Mouse (Mus musculus) hindbrain, embryonic 13.5 days (tissue): ENCODE measurements around the gene Foxe1. TPM values are rescaled to one million over a fixed set of nuclear protein-coding genes. Genes with fewer than 3 reads are reported as not detected.

Experiments
- ATAC-seq: fragments of 200-750 bp; cut with Nextera tagmentation; 2 replicates; pipeline ENCODE4 v1.8.0; 2017; ENCODE audit warnings: moderate TSS enrichment; ENCODE audit not compliant: low FRiP score
- H3K27ac ChIP-seq: fragments of 300-500 bp; sonication (generic); 2 replicates; pipeline ENCODE4 v1.5.1; 2015; ENCODE audit warnings: inconsistent platforms, mild to moderate bottlenecking, moderate library complexity
- H3K27me3 ChIP-seq: fragments of 300-500 bp; sonication (generic); 2 replicates; pipeline ENCODE4 v1.6.1; 2015; ENCODE audit warnings: mild to moderate bottlenecking, inconsistent platforms
- H3K36me3 ChIP-seq: fragments of 300-500 bp; sonication (generic); 2 replicates; pipeline ENCODE4 v1.6.1; 2015; ENCODE audit warnings: mild to moderate bottlenecking, inconsistent platforms
- H3K4me1 ChIP-seq: fragments of 300-500 bp; sonication (generic); replicated peaks from 2 replicates; pipeline ENCODE4 v1.6.1; 2015; ENCODE audit warnings: inconsistent platforms
- H3K4me2 ChIP-seq: fragments of 300-500 bp; sonication (generic); 2 replicates; pipeline ENCODE4 v1.6.1; 2015; ENCODE audit warnings: inconsistent platforms, mild to moderate bottlenecking, moderate library complexity
- H3K4me3 ChIP-seq: fragments of 300-500 bp; sonication (generic); 2 replicates; pipeline ENCODE4 v1.5.1; 2015; ENCODE audit warnings: mild to moderate bottlenecking, inconsistent platforms
- H3K9ac ChIP-seq: fragments of 300-500 bp; sonication (generic); 2 replicates; pipeline ENCODE4 v1.6.1; 2015; ENCODE audit warnings: mild to moderate bottlenecking, inconsistent platforms
- H3K9me3 ChIP-seq: fragments of 300-500 bp; sonication (generic); 2 replicates; pipeline ENCODE4 v1.6.1; 2016; ENCODE audit warnings: inconsistent platforms
- WGBS: fragments of 180-500 bp; shearing (Covaris S2); methylation state at CpG from one replicate; pipeline ENCODE4 v1.1.7; 2015; 5-methylcytosine and 5-hydroxymethylcytosine counted together
- polyA plus RNA-seq: library from polyadenylated mRNA; unstranded; fragments of >200 nt; fragmentation: Nextera tagmentation; extraction: Ambion mirVana; gene quantifications from 2 replicates; pipeline ENCODE4 v1.2.1, GENCODE M21; 2015

The Foxe1 gene
- polyA plus RNA-seq, 1 experiment from 2014 or later = not detected

DNA sequence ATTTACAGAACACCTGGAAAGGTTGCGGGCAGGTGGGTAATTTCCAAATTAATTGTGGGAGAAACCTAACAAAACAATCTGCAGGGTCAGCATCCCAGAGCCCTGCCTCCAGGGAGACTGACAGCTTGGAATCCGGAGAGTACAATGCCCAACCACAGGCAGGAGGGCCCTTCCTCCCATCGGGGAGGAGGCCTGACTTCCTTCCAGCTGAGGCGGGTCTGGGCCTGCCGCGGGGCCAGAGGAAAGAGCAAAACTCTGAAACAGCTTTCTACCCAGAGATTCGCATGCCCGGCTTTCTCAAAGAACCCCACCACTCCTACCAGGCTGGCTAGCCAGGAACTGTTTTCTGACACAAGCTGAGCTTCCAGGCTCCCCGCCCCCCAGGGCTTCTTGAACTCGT is 9.6 kb downstream of the Foxe1 start:
- 7% methylated on average over 10 of the region's 10 CpGs for WGBS
- Histone ChIP-seq H3K9me3 (no peaks in the 10 kb centered on the region), H3K27ac (no peak overlapping the region), H3K36me3 (no peaks in the 10 kb centered on the region), H3K4me1 (0 out of 2 replicates have a peak, but pooled peaks cover 6% of the 10 kb centered on the region), H3K27me3 (peaks cover 94% of the 10 kb centered on the region), H3K4me3 (no peak overlapping the region), H3K9ac (no peak overlapping the region), H3K4me2 (no peak overlapping the region)
- ATAC-seq = no peak

DNA sequence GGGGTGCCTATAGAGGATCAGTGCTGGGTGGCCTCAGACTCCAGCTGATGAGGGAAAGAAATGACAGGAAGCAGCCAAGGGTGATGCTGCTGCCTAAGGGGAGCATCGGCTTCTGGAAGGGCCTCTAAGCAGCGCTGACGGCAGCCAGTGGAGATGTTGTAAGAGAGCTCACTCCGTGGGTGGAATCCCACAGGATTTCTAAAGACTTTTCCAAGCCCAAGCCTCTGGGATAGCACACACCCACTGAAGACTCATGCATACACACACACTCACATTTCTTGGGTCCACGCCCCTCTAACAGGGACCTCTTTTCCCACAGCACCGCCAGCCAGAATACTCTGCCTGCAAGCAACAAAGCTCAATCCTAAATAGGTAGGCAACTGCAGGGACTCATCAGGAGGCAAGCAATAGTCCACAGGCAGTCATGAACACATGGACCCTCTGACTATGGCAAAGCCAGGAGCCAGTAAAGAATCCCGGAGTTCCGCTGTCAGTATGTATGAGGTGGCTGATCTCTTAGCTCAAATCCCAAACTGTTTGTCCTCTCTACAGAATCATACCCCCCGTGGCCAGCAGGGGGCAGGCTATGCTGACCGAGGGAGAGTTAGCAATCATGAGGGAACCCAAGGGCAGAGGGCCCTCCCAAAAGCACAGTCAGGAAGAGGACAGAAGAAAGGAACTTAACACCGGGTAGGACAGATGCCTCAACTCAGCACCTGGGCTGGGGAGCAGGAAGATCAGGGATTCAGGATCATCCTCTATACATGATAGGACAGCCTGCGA is 13.1 kb downstream of the Foxe1 start:
- Histone ChIP-seq H3K9ac (no peak overlapping the region), H3K27me3 (peaks cover 72% of the 10 kb centered on the region), H3K4me2 (no peak overlapping the region), H3K4me3 (no peak overlapping the region), H3K27ac (no peak overlapping the region), H3K4me1 (0 out of 2 replicates have a peak, but pooled peaks cover 6% of the 10 kb centered on the region), H3K9me3 (no peaks in the 10 kb centered on the region), H3K36me3 (no peaks in the 10 kb centered on the region)
- 54% methylated on average over 12 of the region's 12 CpGs for WGBS
- ATAC-seq = no peak

DNA sequence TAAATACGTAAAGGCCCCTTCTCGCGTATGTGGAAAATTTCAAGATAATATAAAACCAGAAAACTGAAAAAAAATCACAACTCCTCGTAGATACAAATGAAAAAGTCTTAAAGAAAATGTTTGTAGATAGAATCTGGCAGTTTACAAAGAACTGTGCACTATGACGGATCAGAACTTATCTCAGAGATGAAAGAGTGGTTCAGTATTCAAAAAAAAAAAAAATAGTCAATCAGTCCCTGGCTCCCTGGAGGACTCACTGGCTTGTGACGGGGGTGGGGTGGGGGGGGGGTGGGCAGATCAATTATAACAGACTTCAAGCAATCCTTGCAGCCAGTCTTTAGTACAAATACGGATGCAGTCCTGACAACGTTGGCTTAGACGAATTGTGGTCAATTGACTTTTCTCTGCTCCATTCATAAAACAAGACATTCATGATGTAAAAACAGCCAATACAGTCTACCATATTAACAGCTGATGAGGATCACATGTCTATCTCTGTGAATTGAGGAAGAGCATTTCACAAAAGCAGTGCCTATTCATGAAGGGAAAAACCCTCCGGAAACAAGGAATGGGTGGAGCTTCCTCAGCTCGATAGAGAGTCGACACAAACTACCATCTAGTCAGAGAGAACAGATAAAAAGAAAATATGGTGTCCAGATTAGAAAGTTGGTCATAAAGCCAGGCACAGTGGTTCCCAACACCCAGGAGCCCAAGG is 16.3 kb downstream of the Foxe1 start:
- Histone ChIP-seq H3K4me1 (no peaks in the 10 kb centered on the region), H3K9ac (no peak overlapping the region), H3K36me3 (no peaks in the 10 kb centered on the region), H3K4me3 (no peak overlapping the region), H3K27me3 (peaks cover 44% of the 10 kb centered on the region), H3K9me3 (no peaks in the 10 kb centered on the region), H3K4me2 (no peak overlapping the region), H3K27ac (no peak overlapping the region)
- ATAC-seq = no peak
- 78% methylated on average over 12 of the region's 12 CpGs for WGBS

- H3K4me3 ChIP-seq = no peak overlapping the region
- peaks cover 38% of the 10 kb centered on the region for H3K27me3 ChIP-seq
- WGBS = 78% methylated on average over 5 of the region's 5 CpGs
- H3K9ac ChIP-seq = no peak overlapping the region
- H3K9me3 ChIP-seq = no peaks in the 10 kb centered on the region
- no peak overlapping the region for H3K4me2 ChIP-seq
- ATAC-seq = no peak
- no peaks in the 10 kb centered on the region for H3K36me3 ChIP-seq
- H3K27ac ChIP-seq = no peak overlapping the region
- H3K4me1 ChIP-seq = no peaks in the 10 kb centered on the region
These were observed 17.8 kb downstream of the Foxe1 start for GRCm38 (mm10) chr4:46361258-46361657.

GRCm38 (mm10) chr4:46364360-46364759 is 21.0 kb downstream of the Foxe1 start:
- peaks cover 38% of the 10 kb centered on the region for H3K27me3 ChIP-seq
- H3K36me3 ChIP-seq = no peaks in the 10 kb centered on the region
- peaks cover 7% of the 10 kb centered on the region; the same call in 1 of the 2 replicates for H3K4me1 ChIP-seq
- no peak for ATAC-seq
- H3K9ac ChIP-seq = no peak overlapping the region
- H3K4me2 ChIP-seq = no peak overlapping the region
- no peak overlapping the region for H3K4me3 ChIP-seq
- WGBS = 88% methylated on average over 2 of the region's 2 CpGs
- H3K27ac ChIP-seq = no peak overlapping the region
- H3K9me3 ChIP-seq = no peaks in the 10 kb centered on the region

DNA sequence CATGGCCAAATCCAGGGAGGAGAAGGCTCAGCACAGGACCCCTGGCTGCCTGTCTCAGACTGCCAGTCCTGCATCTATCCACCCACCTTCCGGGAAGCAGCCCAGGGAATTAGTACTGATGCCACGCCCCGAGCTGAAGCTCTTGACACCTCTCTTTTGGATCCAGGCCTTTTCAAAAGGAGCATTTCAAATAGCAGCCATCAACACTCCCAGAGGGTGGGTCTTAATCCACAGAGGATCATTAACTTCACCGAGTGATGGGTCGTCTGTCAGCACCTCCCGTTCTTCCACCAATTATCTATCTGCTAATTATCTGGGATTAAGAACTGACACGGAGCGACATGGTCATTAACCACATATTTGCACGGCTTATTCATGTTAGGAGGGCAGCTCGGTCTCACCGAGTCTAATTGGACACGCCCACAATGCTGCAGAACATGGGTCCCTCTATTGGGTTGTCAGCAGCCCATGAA is 24.1 kb downstream of the Foxe1 start:
- H3K9me3 ChIP-seq = no peaks in the 10 kb centered on the region
- WGBS = 20% methylated on average over 12 of the region's 12 CpGs
- H3K4me3 ChIP-seq = no peak overlapping the region
- no peaks in the 10 kb centered on the region for H3K36me3 ChIP-seq
- no peak overlapping the region for H3K27ac ChIP-seq
- no peak overlapping the region for H3K9ac ChIP-seq
- peaks cover 10% of the 10 kb centered on the region; the same call in 1 of the 2 replicates for H3K4me1 ChIP-seq
- peak overlapping the region; percentile 2; the same call in 1 of the 2 replicates for H3K4me2 ChIP-seq
- no peak for ATAC-seq
- peaks cover 55% of the 10 kb centered on the region for H3K27me3 ChIP-seq

DNA sequence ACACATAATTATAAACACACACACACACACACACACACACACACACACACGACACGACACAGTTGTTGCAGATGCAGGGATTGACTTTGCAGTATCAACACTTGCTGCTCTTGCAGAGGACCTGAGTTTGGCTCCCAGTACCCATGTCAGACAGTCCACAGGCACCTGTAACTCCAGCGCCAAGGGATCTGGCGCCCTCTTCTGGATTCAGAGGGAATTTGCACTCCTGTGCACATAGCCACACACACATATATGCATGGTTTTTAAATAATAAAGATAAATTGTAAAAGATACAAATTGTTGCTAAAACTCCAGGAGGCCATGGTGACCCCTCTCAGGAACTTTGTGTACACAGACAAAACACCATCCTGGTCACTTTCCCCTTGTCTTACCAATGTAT is 25.7 kb downstream of the Foxe1 start:
- 67% methylated on average over 4 of the region's 4 CpGs for WGBS
- no peak overlapping the region for H3K4me2 ChIP-seq
- H3K27ac ChIP-seq = no peak overlapping the region
- peaks cover 55% of the 10 kb centered on the region for H3K27me3 ChIP-seq
- H3K9me3 ChIP-seq = no peaks in the 10 kb centered on the region
- no peak overlapping the region for H3K9ac ChIP-seq
- no peak overlapping the region for H3K4me3 ChIP-seq
- peaks cover 10% of the 10 kb centered on the region; the same call in 1 of the 2 replicates for H3K4me1 ChIP-seq
- H3K36me3 ChIP-seq = no peaks in the 10 kb centered on the region
- no peak for ATAC-seq

- 54% methylated on average over 6 of the region's 6 CpGs for WGBS
- Histone ChIP-seq H3K27ac (no peak overlapping the region), H3K36me3 (no peaks in the 10 kb centered on the region), H3K27me3 (peaks cover 53% of the 10 kb centered on the region), H3K9ac (no peak overlapping the region), H3K4me1 (peaks cover 10% of the 10 kb centered on the region; the same call in 1 of the 2 replicates), H3K4me2 (no peak overlapping the region), H3K4me3 (no peak overlapping the region), H3K9me3 (no peaks in the 10 kb centered on the region)
- ATAC-seq = no peak
These were observed 27.0 kb downstream of the Foxe1 start for GRCm38 (mm10) chr4:46370406-46370805.

DNA sequence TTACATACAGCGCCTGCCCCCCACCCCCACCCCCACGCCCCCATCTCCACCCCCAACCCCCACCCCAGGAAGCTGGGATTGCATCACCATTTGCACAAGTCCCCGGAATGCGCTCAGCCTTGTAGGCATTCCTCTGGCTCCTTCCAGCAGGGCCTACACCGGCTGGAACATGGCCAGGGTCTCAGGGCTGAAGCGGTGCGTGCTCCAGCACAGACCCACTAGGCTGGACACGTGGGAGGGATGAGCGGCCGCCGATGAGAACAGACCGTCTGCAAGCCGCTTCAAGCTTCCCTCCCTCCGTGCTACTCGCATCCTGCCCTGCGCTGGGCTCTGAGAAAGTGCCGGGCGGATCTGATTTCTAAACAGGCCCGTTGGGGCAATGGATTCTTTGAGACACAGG is 27.6 kb downstream of the Foxe1 start:
- ATAC-seq = peak; percentile 60
- peaks cover 47% of the 10 kb centered on the region for H3K27me3 ChIP-seq
- H3K4me2 ChIP-seq = peak overlapping the region; percentile 35
- peaks cover 10% of the 10 kb centered on the region; the same call in 1 of the 2 replicates for H3K4me1 ChIP-seq
- H3K36me3 ChIP-seq = no peaks in the 10 kb centered on the region
- no peaks in the 10 kb centered on the region for H3K9me3 ChIP-seq
- H3K9ac ChIP-seq = 0 out of 2 replicates have a peak overlapping the region, but pooled peaks have one; percentile 36
- H3K27ac ChIP-seq = no peak overlapping the region
- 4% methylated on average over 19 of the region's 19 CpGs for WGBS
- H3K4me3 ChIP-seq = peak overlapping the region; percentile 8; the same call in 1 of the 2 replicates

GRCm38 (mm10) chr4:46374455-46374854 is 31.0 kb downstream of the Foxe1 start:
- 55% methylated on average over 6 of the region's 6 CpGs for WGBS
- H3K9ac ChIP-seq = no peak overlapping the region

GRCm38 (mm10) chr4:46374869-46375368 is 31.5 kb downstream of the Foxe1 start:
- Histone ChIP-seq H3K4me2 (peak overlapping the region; percentile 49), H3K36me3 (peaks cover 32% of the 10 kb centered on the region), H3K27ac (no peak overlapping the region), H3K9me3 (no peaks in the 10 kb centered on the region), H3K27me3 (peaks cover 19% of the 10 kb centered on the region), H3K9ac (no peak overlapping the region), H3K4me1 (0 out of 2 replicates have a peak, but pooled peaks cover 3% of the 10 kb centered on the region), H3K4me3 (peak overlapping the region; percentile 30)
- ATAC-seq = peak; percentile 78
- WGBS = 24% methylated on average over 22 of the region's 22 CpGs

More at GRCm38 (mm10) chr4:46374455-46374854, 31.0 kb downstream of the Foxe1 start:
- Histone ChIP-seq H3K4me3 (peak overlapping the region; percentile 30; the same call in 1 of the 2 replicates), H3K36me3 (peaks cover 27% of the 10 kb centered on the region), H3K4me1 (0 out of 2 replicates have a peak, but pooled peaks cover 3% of the 10 kb centered on the region), H3K4me2 (peak overlapping the region; percentile 49), H3K27ac (no peak overlapping the region), H3K27me3 (peaks cover 23% of the 10 kb centered on the region), H3K9me3 (no peaks in the 10 kb centered on the region)
- ATAC-seq = no peak

DNA sequence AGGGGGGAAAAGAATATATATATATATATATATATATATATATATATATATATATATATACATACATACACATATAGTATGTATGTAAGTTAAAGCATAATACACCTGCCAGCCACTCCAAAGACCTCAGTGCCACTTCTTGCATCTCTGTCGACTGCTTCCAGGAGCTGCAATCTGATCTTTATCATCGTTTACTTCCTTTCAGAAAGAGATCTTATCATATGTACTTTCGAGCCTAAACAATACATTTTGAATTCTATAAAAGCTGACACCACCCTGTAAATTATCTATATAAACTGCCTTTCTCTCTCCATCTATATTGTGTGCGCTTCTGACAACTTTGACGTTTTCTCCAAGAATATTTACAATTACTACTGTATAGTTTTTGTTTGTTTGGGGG is 45.1 kb downstream of the Foxe1 start:
- whole genome bisulfite sequencing = 51% methylated on average over 5 of the region's 5 CpGs
- Histone ChIP-seq H3K9me3 (no peaks in the 10 kb centered on the region), H3K9ac (peak overlapping the region; percentile 85), H3K4me1 (peaks cover 6% of the 10 kb centered on the region), H3K27me3 (no peaks in the 10 kb centered on the region), H3K4me2 (peak overlapping the region; percentile 59), H3K36me3 (peaks cover 22% of the 10 kb centered on the region), H3K27ac (peak overlapping the region; percentile 93), H3K4me3 (peak overlapping the region; percentile 63)
- no peak for ATAC-seq
